Mouse (Mus musculus): ENCODE measurements at regions not wholly inside any gene's neighbourhood (a gene's known extent, or its start where the extent isn't known, plus 50 kb on each side); places are given as distances from the start of the nearest gene placed in this dataset.
"Not testable (repeated sequence)": the region's sequence is repeated elsewhere in the genome, so short reads cannot be mapped to it uniquely, and the experiment has no call there.

DNA sequence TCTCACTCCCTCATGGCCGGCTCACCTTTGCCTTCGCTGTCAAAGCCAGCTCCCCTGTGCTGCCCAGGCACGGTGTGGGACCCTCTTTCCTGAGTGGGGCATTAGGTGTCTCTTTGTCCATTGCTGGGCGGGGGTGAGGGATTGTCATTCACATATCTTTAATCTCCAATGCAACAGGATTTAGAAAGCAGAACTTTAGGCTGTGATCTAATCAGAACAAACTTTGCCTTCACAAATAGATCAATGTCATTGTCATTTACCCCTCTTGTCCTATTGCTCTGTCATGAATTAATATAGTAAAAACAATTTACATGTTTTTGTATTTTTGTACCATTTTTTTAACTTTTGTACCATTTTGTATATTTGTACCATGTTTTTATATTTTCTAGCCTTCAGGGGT, 254.7 kb upstream of the Pik3r1 start:
- no peak for DNase-seq (ENCODE audit: low spot score in 2 of 2)

DNA sequence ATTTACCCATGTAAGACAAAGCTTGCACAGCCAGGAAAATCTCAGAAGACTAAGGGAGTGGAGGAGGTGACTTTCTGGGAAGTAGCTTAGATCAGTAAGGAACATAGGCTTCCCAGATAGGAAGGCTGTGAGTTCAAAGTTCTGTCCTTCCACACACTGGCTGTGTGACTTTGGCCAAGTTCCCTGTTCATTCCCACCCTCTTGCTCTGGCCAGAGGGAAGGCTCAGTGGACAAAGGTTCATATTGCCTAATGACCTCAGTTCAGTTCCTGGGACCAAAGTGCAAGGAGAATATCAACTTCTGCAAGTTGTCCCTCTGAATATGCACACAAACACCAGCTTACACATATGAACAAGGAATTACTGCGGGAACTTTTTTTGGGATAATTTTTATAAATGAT, 255.6 kb upstream of the Pik3r1 start:
- no peak for DNase-seq (ENCODE audit: low spot score in 2 of 2)

DNA sequence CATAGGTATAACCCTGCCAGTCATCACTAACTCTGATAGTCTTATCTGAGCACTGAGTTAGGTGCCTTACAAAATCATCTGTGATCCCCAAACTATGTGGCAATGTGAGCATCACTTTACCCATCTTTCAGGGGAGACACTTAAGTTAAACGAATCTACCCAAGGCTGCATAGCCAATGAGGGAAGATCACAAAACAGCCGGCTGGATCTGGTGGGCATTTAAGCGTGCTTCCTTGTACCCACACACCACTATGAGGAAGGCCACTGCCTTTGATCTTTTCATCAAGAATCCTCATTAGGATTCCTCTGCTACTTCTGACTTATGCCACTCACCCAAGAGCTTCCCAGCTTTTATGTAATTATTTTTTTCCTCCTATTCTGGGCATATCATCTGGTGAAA, 257.1 kb upstream of the Pik3r1 start:
- no peak for DNase-seq (ENCODE audit: low spot score in 2 of 2)

DNA sequence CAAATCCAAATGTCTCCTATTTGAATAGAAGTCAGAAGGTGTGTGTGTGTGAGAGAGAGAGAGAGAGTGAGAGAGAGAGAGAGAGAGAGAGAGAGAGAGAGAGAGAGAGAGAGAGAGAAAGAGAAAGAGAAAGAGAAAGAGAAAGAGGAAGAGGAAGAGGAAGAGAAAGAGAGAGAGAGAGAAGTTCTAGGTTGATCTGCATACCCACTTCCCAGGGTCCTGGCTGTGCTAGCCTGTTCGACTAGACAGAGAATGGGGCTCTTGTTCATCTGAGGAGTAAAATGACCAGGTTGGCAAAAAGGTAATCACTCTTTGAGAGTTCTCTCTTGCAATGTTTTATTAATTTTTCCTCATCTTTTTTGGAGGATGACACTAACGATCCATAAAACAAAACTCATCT, 257.5 kb upstream of the Pik3r1 start:
- not testable (repeated sequence) for DNase-seq (ENCODE audit: low spot score in 2 of 2)

DNA sequence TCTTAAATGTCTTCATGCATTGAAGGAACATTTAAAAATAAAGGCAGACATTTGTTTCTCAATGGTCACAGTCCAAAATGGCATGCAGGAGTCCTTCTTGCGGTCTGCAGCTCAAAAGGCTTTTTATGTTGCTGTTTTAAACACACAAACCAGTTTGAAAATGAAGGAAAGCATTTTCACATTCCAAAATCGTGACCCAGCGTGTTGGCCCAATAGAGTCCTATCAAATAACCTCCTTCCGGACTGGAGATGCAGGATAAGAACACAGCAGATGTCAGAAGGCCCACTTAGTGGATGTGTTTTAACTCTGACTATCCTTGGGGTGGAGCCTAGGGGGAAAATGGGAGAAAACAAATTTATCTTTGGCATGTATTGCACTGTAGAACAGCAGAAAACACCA, 263.4 kb upstream of the Pik3r1 start:
- DNase-seq (ENCODE audit: low spot score in 2 of 2), result no peak

DNA sequence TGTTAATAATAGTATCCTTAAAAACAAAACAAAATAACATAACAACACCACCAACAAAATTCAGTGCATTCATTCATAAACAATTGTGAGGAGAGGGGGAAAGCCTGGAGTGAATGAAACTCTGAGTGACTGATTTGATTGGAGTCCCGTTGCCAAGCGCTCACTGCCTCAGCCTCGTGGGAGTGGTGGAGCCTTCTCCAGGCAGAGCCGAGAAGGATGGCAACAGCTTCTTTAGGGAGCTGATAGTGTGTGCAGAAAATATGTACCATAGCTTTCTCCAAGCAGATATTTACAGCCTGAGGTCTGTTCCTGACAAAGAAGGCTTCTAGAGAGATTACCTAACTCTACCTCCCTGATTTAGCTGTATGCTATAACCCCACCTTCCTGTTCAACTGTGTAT, 266.5 kb upstream of the Pik3r1 start:
- no peak for DNase-seq (ENCODE audit: low spot score in 2 of 2)

DNA sequence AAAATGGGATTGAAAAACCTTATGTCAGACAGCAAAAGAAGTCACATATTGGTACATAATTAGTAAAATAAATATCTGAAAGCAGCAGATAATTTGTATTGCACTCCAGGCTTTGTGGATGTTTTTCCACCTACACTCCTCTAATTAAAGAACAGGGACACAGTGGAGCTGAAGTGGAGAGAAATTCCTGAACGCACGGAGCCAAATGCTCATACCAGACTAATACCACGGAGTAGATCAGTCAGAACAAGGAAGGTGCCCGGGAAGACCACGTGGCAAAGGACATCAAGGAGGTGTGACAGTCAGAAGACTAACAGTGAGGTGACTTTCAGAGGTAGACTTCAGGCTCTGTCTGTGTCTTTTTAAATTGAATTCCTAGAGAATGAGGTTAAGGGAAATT, 268.0 kb upstream of the Pik3r1 start:
- no peak for DNase-seq (ENCODE audit: low spot score in 2 of 2)

DNA sequence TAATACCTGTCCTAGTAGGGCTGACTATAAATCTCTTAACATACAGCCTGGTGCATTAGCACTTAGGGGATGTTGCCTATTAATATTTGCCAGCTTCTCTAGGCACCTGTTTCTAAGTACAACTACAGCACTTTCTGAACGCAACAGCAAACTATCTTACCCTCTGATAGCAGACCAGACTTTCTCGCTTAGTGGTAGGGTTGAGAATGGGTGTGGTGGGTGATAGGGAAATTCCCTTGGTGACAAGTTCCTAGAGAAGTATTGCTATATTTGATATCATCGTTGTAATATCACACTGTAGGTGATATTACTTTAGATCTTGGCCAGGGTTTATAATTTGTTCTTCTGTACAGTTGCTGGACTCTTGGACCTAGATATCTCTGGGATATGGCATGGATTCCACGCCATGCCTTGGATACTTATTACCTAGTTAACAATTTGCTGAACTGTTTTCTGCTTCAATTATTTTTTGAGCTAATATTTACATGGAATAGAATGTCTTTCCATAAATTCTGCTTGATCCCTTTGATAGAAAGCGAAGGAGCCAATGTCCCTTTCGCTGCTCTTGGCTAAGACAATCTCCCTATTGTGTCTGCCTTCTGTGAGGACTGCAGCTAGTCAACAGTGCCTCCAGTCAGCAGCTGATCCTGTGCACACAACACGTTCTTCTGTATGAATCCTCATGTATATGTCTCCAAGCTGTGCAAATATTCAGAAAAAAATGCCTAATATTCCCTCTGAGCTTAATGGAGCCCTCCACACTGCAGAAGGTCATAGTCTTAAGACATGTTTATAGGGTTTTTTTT, 269.0 kb upstream of the Pik3r1 start:
- no peak for DNase-seq (ENCODE audit: low spot score in 2 of 2)

DNA sequence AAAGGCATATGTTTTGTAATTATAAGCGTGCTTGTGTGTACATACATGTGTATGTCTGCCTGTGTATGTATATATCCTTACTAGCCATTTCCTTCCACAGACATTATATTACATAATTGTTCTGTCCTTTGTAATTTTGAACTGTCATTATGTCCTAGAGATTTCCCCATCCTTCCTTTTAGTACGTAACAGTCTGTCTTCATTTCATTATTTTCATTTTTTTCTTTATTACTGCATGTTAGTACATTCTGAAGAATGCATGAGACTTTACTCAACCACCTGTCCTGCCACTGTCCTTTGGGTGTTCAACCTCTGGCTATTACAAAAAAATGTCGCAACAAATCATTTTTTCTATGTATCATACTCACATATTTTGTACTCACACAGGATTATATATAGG, 292.2 kb upstream of the Pik3r1 start:
- DNase-seq (ENCODE audit: low spot score in 2 of 2), result no peak

GRCm38 (mm10) chr13:102064590-102065273, 296.7 kb upstream of the Pik3r1 start:
- no peak for DNase-seq (ENCODE audit: low spot score in 2 of 2)

DNA sequence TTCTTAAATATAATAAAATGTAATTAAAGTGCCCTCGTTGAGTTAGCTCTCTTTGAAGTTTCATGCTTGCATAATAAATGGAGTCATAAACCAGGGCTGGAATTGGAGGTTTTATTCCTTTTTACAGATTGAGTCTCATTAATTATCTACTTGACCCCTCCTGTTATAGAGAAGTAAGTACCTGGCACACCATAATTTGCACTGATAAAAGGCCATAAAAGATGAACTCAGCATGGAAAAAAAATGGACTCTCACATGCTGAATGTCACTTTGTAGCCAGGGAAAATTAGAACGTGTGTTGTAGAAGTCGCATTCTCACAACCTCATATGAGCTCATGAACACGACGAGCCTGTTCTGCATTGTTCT, 297.2 kb upstream of the Pik3r1 start:
- DNase-seq (ENCODE audit: low spot score in 2 of 2), result no peak

DNA sequence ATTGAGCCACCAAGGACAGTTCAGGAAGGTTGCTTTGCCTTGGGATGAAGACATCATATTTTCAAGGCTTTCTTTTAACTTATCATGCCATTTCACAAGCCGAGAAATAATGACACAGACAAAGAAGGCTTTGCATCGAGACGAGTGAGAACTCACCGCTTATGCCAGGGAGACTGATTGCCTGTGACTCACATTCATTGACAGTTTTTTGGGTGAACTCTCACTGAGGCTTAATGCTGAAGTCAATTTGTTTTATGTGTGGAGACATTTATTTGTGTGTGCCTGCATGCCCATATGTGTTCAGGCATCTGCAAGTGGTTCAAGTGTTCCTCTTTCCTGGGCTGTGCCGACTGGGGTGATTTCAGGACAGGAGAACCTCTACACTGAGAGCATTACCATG, 297.8 kb upstream of the Pik3r1 start:
- DNase-seq (ENCODE audit: low spot score in 2 of 2), result no peak

- no peak for DNase-seq (ENCODE audit: low spot score in 2 of 2)
Observed at GRCm38 (mm10) chr13:102070740-102071139, 302.7 kb upstream of the Pik3r1 start.

DNA sequence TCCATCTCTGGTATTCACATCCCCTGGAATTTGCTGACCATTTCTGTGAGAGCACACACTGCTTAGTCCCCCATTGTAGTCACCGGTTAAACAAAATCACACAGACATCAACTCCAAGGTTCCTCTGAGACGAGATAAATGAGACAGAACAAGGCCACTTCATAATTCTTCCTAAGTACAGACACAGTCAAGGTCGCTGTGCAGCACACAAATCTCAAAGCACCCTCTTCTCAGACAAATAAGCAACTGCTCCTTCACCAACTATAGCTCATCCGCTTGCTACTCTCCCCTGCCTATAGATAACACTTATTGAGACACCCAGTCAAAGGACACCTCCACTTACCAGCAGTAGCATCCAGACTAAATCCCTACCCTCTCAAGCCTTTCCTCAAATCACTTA, 304.3 kb upstream of the Pik3r1 start:
- DNase-seq (ENCODE audit: low spot score in 2 of 2), result no peak

DNA sequence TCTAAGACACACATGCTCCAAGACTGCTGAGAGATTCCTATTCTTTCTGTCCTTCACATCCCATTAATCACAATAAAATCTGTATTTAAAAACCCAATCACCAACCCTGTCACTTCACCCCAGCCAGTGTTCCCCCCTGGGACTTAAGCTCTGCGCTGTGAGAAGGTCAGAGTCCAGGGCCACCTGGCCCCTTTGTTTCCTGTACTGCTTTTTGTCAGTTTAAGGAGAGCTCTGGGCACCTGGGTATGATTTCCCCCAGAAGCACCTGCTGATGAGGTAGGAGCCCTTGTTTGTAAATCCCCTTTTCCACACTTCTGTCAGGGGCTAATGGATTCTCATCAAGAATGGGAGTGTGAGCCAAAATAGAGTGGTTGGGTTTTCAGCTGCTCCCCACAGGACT, 319.7 kb upstream of the Pik3r1 start:
- no peak for DNase-seq (ENCODE audit: low spot score in 2 of 2)

DNA sequence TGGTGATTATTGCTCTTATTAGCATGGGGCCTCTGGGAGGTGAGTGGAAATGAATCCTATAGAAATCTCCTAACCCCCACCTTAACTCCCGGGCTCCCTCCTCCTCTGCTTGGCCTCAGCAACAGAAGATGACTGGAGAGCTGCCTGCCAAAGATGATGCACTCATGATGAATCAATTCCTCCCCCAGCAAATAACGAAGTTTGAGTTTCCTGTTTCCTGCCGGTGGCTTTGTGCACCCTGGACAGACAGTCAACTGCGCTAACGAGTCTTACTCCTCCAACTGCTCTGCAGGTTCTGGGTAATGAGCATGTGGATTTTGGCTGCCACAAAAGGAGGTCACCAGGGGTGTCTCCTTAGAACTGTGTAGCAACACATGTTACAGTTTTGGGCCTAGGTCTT, 321.5 kb upstream of the Pik3r1 start:
- no peak for DNase-seq (ENCODE audit: low spot score in 2 of 2)

DNA sequence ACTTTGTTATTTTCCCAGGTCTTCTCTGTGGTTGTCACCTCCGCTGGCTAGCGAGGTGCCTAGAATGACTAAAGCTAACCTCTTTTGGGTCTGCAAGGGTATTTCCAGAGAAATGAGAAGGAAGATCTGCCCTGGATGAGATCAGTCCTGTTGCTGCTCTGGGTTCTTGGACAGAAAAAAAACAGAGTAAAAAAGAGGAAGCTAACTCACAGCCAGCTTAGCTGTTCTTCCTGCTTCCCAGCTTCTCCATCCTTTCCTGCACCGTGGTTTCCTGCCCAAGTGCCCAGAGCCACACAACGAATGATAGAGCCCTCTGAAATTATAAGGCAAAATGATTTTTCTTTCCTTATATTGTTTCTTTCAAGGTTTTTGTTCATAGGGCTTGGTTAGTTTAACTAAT, 326.2 kb upstream of the Pik3r1 start:
- DNase-seq (ENCODE audit: low spot score in 2 of 2), result no peak

DNA sequence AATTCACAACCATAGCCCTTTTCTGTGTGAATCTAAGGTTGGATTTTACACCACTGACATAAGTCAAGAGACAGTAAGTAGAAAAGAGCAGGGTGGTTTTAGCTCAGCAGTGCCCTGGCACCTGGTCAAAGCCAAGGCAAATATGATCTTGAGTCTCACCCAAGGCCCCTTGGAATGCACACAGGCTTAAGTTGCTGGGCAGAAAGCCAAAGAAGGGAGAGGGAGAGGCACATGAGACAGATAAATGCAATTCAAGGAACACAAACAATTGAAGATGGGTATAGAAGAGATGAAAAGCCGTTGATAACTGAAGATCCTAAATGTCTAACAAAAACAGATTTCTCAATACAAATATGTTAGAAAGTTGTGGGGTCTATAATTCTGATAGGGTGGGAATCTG, 335.1 kb upstream of the Pik3r1 start:
- DNase-seq (ENCODE audit: low spot score in 2 of 2), result no peak

DNA sequence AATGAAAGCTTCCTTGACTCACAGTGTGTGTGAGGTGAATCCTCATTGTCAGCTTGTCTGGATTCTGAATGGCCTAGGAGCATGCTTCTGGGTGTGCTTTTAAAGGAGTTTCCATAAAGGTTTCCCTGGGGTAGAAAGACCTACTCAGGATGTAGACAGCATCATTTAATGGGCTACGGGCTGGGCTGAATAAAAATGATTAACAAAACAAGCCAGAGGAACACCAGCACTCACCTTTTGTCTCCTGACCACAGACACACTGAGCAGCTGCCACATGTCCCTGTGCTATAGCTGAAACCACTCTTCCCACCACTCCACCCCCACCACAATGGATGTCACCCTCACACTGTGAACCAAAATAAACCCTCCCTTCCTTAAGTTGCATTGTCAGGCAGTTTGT, 338.2 kb upstream of the Pik3r1 start:
- DNase-seq (ENCODE audit: low spot score in 2 of 2), result no peak

GRCm38 (mm10) chr13:102108204-102108603, 340.2 kb upstream of the Pik3r1 start:
- DNase-seq (ENCODE audit: low spot score in 2 of 2), result no peak

GRCm38 (mm10) chr13:102108916-102109315, 340.9 kb upstream of the Pik3r1 start:
- DNase-seq (ENCODE audit: low spot score in 2 of 2), result no peak

DNA sequence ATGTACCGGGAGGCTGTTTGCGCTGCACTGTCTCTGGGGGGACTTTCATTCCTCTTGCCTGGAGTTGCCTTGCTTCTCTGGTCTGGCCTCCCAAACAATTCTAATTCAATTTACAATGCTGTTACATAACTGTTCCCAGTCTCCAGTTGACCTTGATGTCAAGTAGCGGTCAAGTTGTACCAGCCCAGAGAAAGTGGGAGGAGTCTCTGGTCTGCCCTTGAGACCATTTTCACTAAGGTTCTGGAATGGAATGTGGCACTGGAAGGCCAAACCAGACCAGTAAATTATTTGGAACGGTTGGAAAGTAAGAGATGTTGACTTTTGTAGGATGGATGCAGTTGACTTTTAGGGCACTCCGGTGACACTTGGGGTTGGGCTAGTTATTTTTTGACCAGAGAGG, 345.9 kb upstream of the Pik3r1 start:
- DNase-seq (ENCODE audit: low spot score in 2 of 2), result peak; percentile 43 to 56

DNA sequence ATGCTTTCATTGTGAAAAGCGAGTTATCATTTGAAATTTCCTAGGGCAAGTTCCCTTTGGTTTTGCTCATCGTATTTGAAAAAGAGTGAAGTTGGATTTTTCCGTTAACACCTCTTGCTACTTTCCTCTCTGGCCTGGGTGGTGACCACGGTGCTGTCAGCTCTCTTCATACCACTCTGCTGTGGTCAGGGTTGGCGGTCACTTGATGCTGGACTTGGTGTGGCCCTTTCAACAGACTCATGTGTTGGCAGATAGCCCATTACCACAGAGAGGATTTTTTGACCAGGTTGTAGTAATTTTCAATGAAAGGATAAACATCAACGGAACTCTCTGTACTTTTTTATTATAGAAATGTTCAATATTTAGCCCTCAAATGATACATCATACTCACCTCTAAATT, 354.3 kb upstream of the Pik3r1 start:
- DNase-seq (ENCODE audit: low spot score in 2 of 2), result no peak

Measured in gastrocnemius, adult 8-10 months (tissue).